Mouse (Mus musculus): ENCODE measurements around the gene Slc38a4.

DNA sequence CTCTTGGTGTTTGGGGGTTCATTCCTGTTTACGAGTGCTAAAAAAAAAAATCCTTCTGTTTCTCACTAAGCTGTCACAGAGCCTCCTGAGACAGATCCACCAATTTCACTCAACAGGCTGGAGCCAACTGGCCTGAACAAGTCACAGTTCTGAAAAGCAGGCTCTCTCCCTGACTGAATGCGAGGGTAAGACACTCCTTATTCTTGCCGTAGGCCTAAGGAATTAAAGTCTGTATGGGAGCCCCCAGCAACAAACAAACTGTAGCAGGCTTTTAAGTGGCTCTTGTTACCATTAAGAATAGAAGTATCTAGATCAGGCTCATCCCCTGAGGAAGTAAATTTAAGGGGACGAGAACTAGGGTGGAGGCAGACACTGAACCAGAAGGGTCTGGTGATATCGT lies 7.5 kb upstream of the Slc38a4 start:
- TF ChIP-seq POLR2A (IDR thresholded peaks at IDR 0.05; ENCODE audit: insufficient read length, low read depth) (no peak), TCF12 (IDR thresholded peaks at IDR 0.05; ENCODE audit: insufficient read depth, poor library complexity, severe bottlenecking) (no peak), POLR2AphosphoS2 (IDR thresholded peaks at IDR 0.05; ENCODE audit: insufficient read length, low read depth) (no peak), MYOG (IDR thresholded peaks at IDR 0.05; ENCODE audit: control insufficient read depth in 1 of 3, insufficient read depth in 1 of 3, insufficient read length in 2 of 3, low read depth in 2 of 3) (no peak)

All from myocyte (in vitro differentiated cells).